Mouse (Mus musculus) heart, postnatal 0 days (tissue): ENCODE results near the gene Ccn2.

Experiments used
- CTCF ChIP-seq: IDR thresholded peaks from 2 replicates; pipeline ENCODE4 v1.5.1; 2016; ENCODE audit warnings: antibody characterized with exemption, control low read depth, low read depth
- EP300 ChIP-seq: IDR thresholded peaks from 2 replicates; pipeline ENCODE4 v1.6.1; 2016; ENCODE audit warnings: antibody characterized with exemption, low read depth

- TF ChIP-seq CTCF (no peak), EP300 (no peak)
Measured at GRCm38 (mm10) chr10:24634288-24634687, 39.0 kb downstream of the Ccn2 start.
